Mouse (Mus musculus): ENCODE results near the gene Pcca.

The Pcca gene

DNA sequence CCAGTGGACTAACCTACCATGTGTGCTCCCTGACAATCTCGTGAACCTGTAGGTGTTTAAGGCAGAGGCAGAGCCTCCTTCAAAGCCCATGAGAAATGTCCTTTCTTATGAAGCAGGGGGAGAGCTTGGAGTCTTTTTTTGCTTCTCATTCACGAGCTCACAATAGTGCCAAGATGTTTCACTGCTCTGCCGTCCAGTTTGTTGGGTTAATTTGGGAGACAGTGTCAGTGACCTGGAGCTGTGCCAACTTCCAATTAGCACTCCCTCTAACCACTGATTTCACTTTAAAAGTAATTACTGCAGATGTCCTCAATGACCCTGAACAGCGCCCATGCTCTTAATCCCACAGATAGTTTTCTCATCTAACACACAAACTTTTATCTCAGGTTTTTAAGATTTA is 328.5 kb downstream of the Pcca start:
- WGBS = 37% methylated on average over 4 of the region's 4 CpGs

DNA sequence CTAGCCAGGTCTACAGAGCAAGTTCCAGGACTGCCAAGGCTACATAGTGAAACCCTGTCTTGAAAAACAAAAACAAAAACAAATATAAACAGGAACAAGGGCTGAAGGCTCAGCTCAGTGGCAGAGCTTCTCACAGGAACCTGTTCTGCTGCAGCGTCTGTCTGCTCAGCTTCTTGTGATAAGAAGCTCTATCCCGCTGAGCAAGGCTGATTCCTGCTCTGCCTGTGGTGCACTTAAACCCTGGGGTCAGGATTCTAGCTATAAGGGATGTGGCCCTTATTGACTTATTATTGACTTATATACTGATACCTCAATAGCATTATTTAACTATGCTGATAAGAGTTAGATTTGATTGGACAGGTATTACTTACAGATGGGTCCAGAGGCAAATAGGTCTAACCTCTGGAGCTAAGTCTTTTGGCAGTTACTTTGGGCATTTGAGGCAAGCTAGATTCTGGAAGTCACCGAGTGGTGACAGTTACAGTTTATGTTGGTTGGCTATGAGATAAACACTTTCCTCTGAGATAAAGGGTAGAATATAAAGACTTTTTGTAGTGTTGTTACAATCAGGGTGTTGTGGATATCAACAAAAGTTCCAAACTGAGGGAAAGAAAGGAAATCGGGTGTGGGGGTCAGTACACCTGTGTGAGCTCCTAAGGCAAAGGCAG is 331.5 kb downstream of the Pcca start:
- WGBS = 89% methylated on average over 4 of the region's 4 CpGs

DNA sequence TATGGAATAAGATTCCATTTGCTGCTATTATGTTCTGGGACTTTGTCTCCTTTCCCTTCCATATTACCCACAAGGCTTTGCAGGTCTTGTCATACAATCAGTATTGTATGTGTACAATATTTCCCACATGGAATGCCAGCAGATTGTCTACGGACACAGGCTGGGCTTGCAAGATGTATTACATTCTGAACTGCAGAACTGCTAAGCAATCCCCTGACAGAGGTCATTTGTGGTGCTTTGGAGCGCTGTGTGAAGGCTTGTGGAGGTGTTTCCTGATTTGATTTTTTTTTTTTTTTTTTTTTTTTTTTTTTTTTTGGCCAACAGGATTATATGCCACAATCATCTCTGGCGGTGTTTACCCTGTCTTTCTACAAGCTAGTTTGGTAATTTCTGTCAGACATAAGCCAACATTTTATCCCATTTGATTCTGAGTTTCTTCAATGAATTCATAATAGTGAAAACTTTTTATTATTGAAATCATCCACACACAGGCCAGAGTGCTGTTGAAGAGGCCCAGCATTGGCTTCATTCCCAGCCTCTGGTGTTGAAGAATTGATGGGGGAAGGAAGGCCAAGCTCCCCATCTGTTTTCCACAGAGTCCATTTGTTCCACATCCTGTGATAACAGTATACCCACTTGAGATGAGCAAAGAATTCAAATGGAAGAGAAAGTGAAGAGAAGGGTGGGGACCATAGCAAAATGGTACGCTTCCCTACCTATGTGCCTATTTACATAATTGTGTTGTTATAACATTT is 333.6 kb downstream of the Pcca start:
- WGBS = 67% methylated on average over 4 of the region's 4 CpGs

DNA sequence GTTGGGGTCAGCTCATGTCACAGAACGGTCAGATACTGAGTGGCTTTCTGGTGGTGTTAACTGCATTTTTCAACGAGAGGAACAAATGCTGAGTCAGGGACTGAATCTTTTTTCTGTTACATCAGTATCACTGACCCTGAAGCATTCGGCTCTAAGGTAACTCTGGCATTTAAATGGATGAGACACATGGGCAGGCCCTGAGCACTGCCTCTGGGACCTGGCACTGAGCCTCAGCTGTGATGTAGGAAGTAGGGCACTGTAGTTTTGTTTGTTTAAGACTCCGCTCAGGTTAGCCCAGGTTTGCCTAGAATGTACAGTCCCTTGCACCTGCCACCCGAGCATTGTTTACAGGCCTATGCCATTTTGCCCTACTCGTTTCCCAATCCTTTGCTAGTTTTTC is 335.7 kb downstream of the Pcca start:
- WGBS = 84% methylated on average over 6 of the region's 6 CpGs

DNA sequence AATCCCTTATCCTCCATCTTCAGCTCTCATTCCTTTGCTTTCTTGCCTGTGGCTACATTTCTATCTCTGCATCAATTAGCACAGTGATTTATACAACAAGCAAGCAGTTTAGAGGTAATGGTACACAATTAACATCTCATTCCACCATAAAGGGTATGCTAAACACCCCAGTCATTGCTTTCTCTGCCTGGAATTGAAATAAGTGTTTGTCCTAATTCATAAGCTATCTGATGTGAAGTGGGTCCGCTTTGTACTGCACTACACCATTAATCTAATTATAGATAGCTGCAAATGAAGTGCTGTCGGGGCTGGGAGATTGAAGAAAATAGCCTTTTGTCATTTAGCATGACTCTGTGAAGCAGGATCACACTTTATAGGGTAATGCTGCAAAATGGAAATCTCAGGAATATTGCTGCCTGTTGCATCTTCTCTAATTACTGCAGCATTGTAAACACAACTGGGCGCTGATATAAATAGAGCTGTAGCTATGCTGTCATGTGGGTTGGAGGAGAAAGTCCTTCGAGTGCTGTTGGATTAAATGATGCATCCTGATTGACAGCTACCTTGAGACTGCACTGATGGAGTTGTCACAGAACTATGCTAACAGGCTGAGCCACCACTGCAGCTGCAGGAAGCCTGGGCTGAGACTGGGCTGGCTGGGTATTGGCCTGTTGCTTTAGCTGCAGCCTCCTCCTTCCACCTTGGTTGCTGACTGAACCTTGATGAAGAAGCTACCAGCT is 337.9 kb downstream of the Pcca start:
- WGBS = 65% methylated on average over 4 of the region's 4 CpGs

DNA sequence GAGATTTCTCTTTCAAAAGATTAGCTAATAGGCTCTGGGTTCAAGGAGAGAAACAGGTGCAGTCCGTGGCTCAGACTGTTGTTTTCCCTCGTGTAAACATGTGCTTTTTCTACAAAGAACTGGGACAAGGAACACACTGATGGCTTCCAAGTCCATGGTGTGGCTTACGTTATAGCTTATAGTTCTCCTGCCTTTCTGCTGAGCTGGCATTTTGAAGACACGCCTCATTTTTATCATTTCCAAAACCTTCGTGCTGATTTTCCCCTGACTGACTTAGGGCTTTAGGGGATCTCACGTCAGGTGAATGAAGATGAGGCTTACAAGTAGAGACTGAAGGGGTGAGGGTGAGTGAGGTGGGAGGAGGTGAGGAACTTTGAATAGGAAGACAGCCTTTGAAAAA is 338.5 kb downstream of the Pcca start:
- WGBS = 80% methylated on average over 6 of the region's 6 CpGs

DNA sequence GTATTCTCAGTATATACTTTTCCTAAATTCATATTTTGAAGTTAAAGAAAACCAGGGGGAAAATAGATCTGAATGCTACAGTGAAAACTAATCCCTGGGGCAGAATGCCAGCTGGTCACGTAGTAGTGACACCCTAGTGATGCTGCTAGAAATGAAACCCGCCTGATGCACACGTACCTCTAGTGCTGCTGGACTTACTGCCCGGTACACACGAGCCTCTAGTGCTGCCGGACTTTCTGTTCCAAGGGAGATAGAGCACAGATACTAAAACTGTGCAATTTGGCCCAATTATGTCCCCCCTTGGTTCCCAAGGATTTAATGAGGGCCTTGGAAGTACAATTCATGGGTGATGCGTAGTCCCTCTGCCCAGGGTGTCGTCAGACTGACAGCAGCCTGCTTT is 340.9 kb downstream of the Pcca start:
- WGBS = 71% methylated on average over 8 of the region's 8 CpGs

DNA sequence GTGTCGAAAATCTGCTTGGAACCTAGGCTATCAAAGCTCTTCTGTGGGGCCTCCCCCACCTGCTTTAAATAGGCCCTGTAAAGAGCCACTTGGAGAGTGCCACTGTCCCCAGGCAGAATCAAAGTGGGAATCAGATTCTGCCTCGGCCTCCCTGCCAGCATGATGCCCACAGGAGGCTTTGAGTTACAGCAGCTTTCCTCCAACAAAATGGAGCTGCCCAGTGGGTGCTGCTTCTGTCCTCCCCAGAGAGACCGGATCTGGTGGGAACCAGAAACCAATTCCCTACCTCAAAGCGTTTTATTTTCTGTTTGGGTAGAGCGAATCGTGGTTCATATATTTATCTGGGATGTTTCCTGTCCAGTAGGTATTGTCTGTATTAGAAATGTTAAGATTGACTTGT is 341.5 kb downstream of the Pcca start:
- WGBS = 61% methylated on average over 6 of the region's 6 CpGs

DNA sequence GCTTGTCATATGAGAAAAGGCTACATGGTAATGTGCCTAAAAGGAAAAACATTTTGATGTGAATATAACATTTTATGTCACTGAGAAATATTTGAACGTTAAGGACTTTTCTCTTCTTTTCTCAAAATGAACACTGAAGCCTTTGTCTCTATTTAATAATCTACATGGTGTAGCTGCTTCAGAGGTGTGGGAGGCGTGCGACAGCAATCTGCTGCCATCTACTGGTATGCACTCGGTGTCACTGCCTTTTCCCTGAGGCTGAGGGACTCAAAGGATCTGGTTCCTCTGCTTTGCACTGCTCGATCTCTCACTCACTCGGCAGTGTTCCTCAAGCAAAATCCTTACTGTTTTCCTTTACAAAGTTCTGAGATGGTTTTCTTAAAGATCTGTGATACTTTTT is 342.0 kb downstream of the Pcca start:
- 3% methylated on average over 6 of the region's 6 CpGs for WGBS

DNA sequence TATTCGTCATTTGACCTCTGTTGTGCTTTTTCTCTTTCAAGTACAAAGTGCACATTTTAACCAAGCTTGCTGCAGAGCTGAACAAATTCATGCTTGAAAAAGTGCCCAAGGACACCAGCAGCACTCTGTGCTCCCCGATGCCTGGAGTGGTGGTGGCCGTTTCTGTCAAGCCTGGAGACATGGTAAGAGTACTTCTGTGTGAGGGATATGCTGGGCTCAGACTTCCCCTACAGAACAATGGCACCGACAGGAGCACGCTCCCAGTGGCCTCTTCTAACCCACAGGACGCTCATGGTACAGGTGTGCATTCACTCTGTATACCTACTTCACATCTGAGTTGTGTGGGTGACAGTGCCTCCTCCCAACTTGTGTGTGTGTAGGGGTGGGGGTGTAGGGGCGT is 342.6 kb downstream of the Pcca start:
- WGBS = 65% methylated on average over 7 of the region's 7 CpGs

DNA sequence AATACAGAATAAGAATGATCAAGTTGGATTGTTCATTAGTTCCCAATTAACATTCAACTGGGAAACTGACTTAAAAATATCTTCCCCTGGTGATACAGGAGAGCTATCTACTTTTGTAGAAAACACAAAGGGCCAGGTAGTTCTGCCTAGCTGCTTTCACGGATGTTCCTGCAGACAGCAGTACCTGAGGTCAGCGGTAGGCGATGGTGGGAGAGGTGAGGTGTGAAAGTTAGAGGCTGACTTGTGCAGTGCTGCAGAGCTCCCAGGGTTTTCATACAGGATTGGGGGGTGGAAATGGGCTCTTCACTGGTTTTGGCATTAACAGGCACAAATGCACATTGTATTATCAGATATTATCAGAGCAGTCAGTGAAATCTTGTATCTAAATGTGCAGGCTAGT is 343.7 kb downstream of the Pcca start:
- 94% methylated on average over 3 of the region's 3 CpGs for WGBS

DNA sequence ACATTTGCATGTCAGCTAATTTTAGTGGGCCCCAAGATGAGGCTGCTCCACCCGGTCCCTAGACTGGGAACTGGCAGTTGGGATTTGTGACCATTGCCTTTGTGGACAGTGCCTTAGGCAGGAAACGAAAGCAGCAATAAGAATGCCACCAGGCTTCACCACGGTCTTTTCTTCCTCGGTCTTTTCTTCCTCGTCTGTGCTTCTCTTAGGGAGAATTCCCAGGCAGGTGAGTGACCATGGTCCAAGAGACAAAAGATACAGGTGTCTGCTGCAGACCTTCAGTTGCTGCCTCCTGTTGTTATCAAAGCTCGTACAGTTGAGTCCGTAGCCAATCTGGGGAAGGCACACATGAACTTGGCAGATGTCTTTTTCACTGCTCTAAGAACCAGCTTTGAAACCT is 346.2 kb downstream of the Pcca start:
- 87% methylated on average over 7 of the region's 7 CpGs for WGBS

DNA sequence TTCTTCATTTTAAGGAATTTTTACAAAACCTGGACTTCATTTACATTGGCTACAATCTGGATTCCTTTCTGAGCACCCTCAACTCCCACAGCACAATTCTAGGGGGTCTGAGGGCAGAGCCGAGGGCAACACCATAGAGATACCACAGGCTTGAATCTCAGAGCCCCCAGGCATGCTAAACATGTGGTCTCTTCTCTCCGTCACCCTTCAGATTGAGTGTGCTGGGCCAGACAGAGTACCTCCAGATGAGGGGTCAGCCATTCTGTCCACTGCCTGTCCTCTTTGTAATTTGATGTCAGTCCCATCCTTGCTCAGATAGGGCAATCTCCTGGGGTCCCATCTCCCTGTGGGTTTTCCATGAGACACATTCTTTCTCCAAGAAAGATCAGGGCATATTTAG is 347.6 kb downstream of the Pcca start:
- 83% methylated on average over 2 of the region's 2 CpGs for WGBS

DNA sequence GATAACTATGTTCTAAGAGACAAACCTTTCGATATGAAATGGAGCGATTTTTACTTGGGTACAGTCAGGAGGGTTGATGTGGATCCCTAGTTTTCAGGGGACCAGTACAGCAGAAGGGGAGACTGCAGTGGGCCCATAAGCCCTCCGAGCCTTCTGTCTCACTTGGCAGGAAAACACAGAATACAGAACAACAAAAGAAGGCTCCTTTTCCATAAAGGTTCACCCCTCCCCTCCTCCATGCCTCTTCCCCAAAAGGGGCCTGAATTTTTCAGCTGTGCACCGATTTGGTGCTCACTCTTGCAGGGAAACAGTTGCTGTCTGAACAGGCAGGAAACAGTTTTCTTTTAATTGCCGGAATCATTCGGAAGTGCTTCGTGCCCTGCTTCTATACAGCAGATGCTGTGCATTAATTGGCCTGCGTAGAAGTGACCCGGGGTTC is 348.1 kb downstream of the Pcca start:
- WGBS = 58% methylated on average over 9 of the region's 9 CpGs

DNA sequence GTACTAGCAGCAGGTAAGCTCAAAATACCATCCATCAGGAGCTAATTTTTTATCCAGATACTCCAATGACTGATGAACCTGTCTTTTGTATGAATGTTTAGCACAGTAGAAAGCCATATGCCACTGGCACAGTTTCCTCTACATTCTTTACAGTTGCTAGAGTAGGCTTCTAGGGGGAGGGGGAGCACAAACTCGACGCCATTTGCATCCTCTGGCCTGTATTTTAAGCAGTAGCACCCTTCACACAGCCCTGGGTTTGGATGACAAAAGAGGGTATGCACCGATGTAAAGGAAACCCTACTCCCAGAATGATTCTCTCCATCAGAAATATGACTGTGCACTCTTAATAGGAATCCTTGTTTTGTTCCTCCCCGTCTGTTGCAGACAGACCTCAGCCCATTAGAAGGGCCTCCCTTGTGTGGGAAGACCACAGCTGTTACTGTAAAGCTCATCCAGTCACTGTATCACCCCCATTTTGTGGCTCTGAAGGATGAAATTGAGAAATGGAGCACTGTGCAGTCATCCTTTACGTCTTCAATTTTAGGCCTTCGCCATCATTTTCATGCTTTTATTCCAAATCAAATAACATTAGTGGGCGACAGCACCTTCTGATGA is 348.8 kb downstream of the Pcca start:
- 70% methylated on average over 7 of the region's 7 CpGs for WGBS

DNA sequence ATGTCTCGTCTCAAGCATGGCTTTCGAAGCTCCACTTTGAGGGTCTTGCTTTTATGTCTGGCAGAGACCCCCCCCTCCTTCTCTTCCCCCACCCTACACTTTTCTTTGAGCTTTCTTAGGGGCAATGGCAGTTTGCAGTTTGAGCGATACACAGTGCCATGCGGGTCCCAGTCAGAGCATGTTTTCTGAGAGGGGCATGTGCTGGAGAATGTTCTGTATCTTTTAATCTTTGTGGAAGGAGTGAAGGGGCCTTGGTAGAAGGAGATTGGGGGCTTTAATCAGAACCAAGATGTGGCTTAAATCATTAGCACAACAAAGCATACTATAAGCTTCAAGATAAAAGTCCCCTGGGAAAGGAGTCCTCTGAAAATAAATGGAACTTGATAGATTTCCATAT is 349.3 kb downstream of the Pcca start:
- WGBS = 93% methylated on average over 4 of the region's 4 CpGs

DNA sequence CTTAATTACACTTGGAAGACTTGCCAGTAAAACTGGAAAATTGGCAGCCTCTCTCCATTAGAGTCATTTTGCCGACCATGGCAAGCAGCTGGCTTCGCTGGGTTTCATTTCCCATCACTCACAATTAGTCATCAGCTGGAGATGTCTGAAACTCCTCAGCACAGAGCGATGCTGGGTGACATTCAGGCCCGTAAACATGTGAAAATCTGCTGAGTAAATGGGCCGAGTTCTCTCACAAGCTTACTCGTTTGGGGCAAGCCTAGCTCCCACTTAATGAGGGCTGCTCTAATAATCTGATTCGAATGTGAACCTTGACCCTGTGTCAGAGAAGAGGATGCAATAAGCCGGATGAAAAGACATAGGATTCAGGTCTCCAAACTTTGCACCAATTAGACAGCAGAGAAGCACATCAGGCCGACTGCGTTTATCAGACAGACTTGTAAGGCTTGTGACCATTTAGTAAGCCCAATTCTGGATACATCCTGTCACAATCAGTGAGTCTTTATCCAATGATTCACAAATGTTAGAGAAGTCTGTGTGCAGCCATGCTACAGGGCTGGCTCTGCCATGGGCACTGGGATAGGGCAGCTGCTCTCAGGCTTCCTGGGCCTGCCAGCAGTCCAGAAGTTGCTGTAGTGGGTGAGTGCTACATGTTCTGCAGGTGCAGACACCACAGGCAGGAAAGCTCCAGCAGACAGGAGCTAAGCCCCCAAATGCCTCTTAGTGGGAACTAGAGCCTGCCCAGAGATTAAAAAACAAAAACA is 349.9 kb downstream of the Pcca start:
- 63% methylated on average over 10 of the region's 10 CpGs for WGBS

DNA sequence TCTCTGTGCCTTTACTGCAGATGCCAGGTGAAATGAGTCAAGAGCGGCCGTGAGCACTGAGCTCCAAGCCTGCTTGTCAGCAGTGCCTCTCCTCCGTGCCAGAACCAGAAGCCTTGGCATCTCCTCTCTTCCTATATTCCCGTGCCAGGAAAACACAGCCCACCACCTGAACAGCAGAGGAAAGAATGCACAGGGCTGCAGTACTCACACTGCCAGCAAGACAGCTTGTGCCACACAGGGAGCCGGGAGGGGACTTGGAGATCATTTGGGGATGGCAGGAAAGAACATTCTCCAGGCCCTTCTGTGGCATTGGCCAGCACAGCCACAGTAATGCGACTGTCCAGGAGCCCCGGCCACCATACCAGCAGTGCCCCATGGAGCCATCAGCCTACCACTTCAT is 351.8 kb downstream of the Pcca start:
- 47% methylated on average over 7 of the region's 7 CpGs for WGBS

DNA sequence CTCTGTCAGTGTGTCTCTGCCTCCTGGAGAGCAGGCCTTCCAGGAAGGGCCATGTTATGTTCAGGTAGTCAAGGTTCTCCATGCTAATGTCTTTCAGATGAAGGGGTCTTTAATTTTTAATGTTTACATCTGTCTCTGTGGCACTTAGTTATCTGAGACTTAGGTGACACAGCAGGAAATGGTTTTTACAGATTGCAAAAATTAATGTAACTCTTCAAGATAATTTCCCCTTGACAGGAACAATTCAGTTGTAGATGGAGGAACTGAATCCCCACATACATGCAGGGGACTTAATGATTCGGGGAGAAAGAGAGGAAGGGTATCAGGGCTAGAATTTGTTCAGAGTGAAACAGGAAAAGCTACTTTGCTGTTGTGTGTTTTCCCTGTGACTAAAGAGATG is 353.2 kb downstream of the Pcca start:
- 93% methylated on average over 1 of the region's 1 CpGs for WGBS

DNA sequence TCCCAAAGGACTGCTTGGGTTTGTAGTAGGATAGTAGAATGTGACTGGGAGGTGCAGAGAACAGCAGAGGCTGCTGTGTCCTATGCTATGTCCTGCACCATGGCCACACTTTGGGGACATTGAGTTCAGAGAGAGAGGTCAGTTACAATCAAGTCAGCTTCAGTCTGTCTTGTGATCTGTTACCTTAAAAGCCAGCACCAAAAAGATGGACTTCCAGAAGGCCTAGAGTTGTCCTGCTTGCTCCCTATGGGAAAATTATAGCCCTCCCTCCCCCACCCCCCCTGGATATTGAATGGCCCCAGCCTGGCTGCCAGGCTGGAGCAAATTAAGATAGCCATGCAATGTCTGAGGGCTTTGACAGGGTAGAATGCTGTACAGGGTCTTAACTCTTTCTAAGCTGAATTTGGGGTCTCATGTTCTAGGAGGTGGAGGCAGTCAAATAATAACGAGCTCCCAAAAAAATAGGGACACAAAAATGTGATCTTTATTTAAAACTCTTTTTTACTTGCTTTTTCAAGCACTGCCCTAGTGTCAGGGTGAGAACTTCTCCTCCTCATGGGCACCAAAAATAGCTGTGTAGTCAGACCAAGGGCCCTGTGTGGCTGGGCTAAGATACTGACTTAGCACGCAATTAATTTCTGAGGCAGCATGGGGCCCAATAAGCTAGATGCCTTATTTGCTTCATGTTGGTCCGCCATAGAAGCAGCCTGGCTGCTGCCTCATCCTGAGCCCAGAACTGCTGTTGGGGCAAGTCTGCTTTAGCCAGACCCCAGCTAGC is 353.8 kb downstream of the Pcca start:
- 91% methylated on average over 3 of the region's 3 CpGs for WGBS

DNA sequence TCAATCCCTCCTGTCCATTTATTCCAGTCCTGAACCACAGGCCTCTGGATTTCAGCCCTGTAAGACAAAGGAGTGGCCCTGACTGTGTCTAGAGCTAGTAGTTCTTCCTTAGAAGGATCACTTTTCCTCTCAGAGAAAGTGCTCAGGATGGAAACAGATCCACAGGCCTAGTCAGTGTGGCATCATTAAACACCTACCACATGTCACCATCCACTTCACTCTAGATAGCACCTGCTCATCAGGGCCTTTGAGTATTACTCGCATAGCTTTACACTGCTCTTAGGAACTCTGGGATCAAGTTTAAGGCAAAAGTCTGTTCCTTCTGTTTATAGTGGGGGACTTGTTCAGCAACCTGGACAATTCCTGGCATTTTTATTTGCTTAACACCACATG is 354.4 kb downstream of the Pcca start:
- 93% methylated on average over 1 of the region's 1 CpGs for WGBS

All from cerebral cortex, adult 2 months (tissue).